Mouse (Mus musculus): ENCODE results near the gene Toe1. TPM values are rescaled to one million over a fixed set of nuclear protein-coding genes. Genes with fewer than 3 reads are reported as not detected.
"Not testable (repeated sequence)": the region's sequence is repeated elsewhere in the genome, so short reads cannot be mapped to it uniquely, and the experiment has no call there.

Gene Toe1
- 0.16 and 0.46 TPM in 2 replicates for polyA plus RNA-seq (2012)

GRCm38 (mm10) chr4:116807197-116808129, at the start of gene Toe1, which contains the start of gene Mutyh:
Gene Toe1, minus strand, starts transcription at chr4:116807640.
Gene Mutyh, plus strand, starts transcription at chr4:116807723.
- peaks cover 39% of the 10 kb centered on the region for H3K36me3 ChIP-seq (ENCODE audit: control insufficient read depth)
- H3K27me3 ChIP-seq (ENCODE audit: control insufficient read depth) = no peaks in the 10 kb centered on the region
- no peak for TF ChIP-seq TAL1 (IDR thresholded peaks at IDR 0.05; ENCODE audit: low read length)
- TF ChIP-seq GATA1 (IDR thresholded peaks at IDR 0.05; ENCODE audit: low read length) = no peak
- H3K4me3 ChIP-seq (replicated peaks) = peak within 1 kb of the TSS; percentile 80
- H3K9me3 ChIP-seq (ENCODE audit: control insufficient read depth, low read length) = no peaks in the 10 kb centered on the region
- H3K4me1 ChIP-seq (ENCODE audit: control insufficient read depth) = peaks cover 28% of the 10 kb centered on the region

GRCm38 (mm10) chr4:116857203-116857602, 49.8 kb upstream of the Toe1 start:
- Histone ChIP-seq H3K4me3 (replicated peaks) (no peak overlapping the region), H3K4me1 (ENCODE audit: control insufficient read depth) (no peaks in the 10 kb centered on the region), H3K36me3 (ENCODE audit: control insufficient read depth) (no peaks in the 10 kb centered on the region), H3K27me3 (ENCODE audit: control insufficient read depth) (peaks cover 14% of the 10 kb centered on the region), H3K9me3 (ENCODE audit: control insufficient read depth, low read length) (no peaks in the 10 kb centered on the region)
- TF ChIP-seq GATA1 (IDR thresholded peaks at IDR 0.05; ENCODE audit: low read length) (no peak), TAL1 (IDR thresholded peaks at IDR 0.05; ENCODE audit: low read length) (no peak)

- H3K4me1 ChIP-seq (ENCODE audit: control insufficient read depth) = no peaks in the 10 kb centered on the region
- no peak for TF ChIP-seq TAL1 (IDR thresholded peaks at IDR 0.05; ENCODE audit: low read length)
- no peak overlapping the region for H3K4me3 ChIP-seq (replicated peaks)
- H3K36me3 ChIP-seq (ENCODE audit: control insufficient read depth) = no peaks in the 10 kb centered on the region
- no peaks in the 10 kb centered on the region for H3K9me3 ChIP-seq (ENCODE audit: control insufficient read depth, low read length)
- peaks cover 5% of the 10 kb centered on the region; the same call in 1 of the 2 replicates for H3K27me3 ChIP-seq (ENCODE audit: control insufficient read depth)
Observed at GRCm38 (mm10) chr4:116854286-116854685, 46.8 kb upstream of the Toe1 start.

GRCm38 (mm10) chr4:116849901-116850300, 42.5 kb upstream of the Toe1 start:
- H3K36me3 ChIP-seq (ENCODE audit: control insufficient read depth) = no peaks in the 10 kb centered on the region

GRCm38 (mm10) chr4:116844324-116844723, 36.9 kb upstream of the Toe1 start:
- Histone ChIP-seq H3K4me1 (ENCODE audit: control insufficient read depth) (no peaks in the 10 kb centered on the region), H3K9me3 (ENCODE audit: control insufficient read depth, low read length) (peaks cover 3% of the 10 kb centered on the region; the same call in 1 of the 2 replicates), H3K4me3 (replicated peaks) (no peak overlapping the region), H3K27me3 (ENCODE audit: control insufficient read depth) (peaks cover 20% of the 10 kb centered on the region), H3K36me3 (ENCODE audit: control insufficient read depth) (no peaks in the 10 kb centered on the region)
- no peak for TF ChIP-seq GATA1 (IDR thresholded peaks at IDR 0.05; ENCODE audit: low read length)
- TF ChIP-seq TAL1 (IDR thresholded peaks at IDR 0.05; ENCODE audit: low read length) = no peak

More at GRCm38 (mm10) chr4:116849901-116850300, 42.5 kb upstream of the Toe1 start:
- TF ChIP-seq GATA1 (IDR thresholded peaks at IDR 0.05; ENCODE audit: low read length) (no peak), TAL1 (IDR thresholded peaks at IDR 0.05; ENCODE audit: low read length) (no peak)
- Histone ChIP-seq H3K9me3 (ENCODE audit: control insufficient read depth, low read length) (no peaks in the 10 kb centered on the region), H3K4me1 (ENCODE audit: control insufficient read depth) (no peaks in the 10 kb centered on the region), H3K27me3 (ENCODE audit: control insufficient read depth) (peaks cover 3% of the 10 kb centered on the region; the same call in 1 of the 2 replicates), H3K4me3 (replicated peaks) (no peak overlapping the region)

- Histone ChIP-seq H3K4me3 (replicated peaks) (no peak overlapping the region), H3K27me3 (ENCODE audit: control insufficient read depth) (peaks cover 24% of the 10 kb centered on the region), H3K36me3 (ENCODE audit: control insufficient read depth) (no peaks in the 10 kb centered on the region), H3K4me1 (ENCODE audit: control insufficient read depth) (no peaks in the 10 kb centered on the region), H3K9me3 (ENCODE audit: control insufficient read depth, low read length) (peaks cover 3% of the 10 kb centered on the region; the same call in 1 of the 2 replicates)
- TF ChIP-seq TAL1 (IDR thresholded peaks at IDR 0.05; ENCODE audit: low read length) = no peak
- TF ChIP-seq GATA1 (IDR thresholded peaks at IDR 0.05; ENCODE audit: low read length) = no peak
Observed at GRCm38 (mm10) chr4:116840841-116841240, 33.4 kb upstream of the Toe1 start.

- not testable (repeated sequence) for H3K36me3 ChIP-seq (ENCODE audit: control insufficient read depth); H3K9me3 ChIP-seq (ENCODE audit: control insufficient read depth, low read length); H3K4me3 ChIP-seq (replicated peaks); H3K4me1 ChIP-seq (ENCODE audit: control insufficient read depth)
- peaks cover 24% of the 10 kb centered on the region for H3K27me3 ChIP-seq (ENCODE audit: control insufficient read depth)
Observed at GRCm38 (mm10) chr4:116840096-116840495, 32.7 kb upstream of the Toe1 start.

- no peaks in the 10 kb centered on the region for H3K36me3 ChIP-seq (ENCODE audit: control insufficient read depth)
- no peak for TF ChIP-seq TAL1 (IDR thresholded peaks at IDR 0.05; ENCODE audit: low read length)
- TF ChIP-seq GATA1 (IDR thresholded peaks at IDR 0.05; ENCODE audit: low read length) = no peak
- peaks cover 24% of the 10 kb centered on the region for H3K27me3 ChIP-seq (ENCODE audit: control insufficient read depth)
- no peak overlapping the region for H3K4me3 ChIP-seq (replicated peaks)
- no peaks in the 10 kb centered on the region for H3K9me3 ChIP-seq (ENCODE audit: control insufficient read depth, low read length)
- H3K4me1 ChIP-seq (ENCODE audit: control insufficient read depth) = no peaks in the 10 kb centered on the region
Observed at GRCm38 (mm10) chr4:116838999-116839398, 31.6 kb upstream of the Toe1 start.

- Histone ChIP-seq H3K4me1 (ENCODE audit: control insufficient read depth) (peaks cover 9% of the 10 kb centered on the region), H3K4me3 (replicated peaks) (no peak overlapping the region), H3K9me3 (ENCODE audit: control insufficient read depth, low read length) (no peaks in the 10 kb centered on the region)
Observed at GRCm38 (mm10) chr4:116830070-116830368, 22.6 kb upstream of the Toe1 start.

More at GRCm38 (mm10) chr4:116830070-116830368, 22.6 kb upstream of the Toe1 start:
- H3K36me3 ChIP-seq (ENCODE audit: control insufficient read depth) = no peaks in the 10 kb centered on the region
- no peak for TF ChIP-seq GATA1 (IDR thresholded peaks at IDR 0.05; ENCODE audit: low read length)
- no peak for TF ChIP-seq TAL1 (IDR thresholded peaks at IDR 0.05; ENCODE audit: low read length)
- H3K27me3 ChIP-seq (ENCODE audit: control insufficient read depth) = no peaks in the 10 kb centered on the region

All from erythroblast, embryonic 14.5 days (primary cell).